Mouse (Mus musculus) ovary, postnatal 36 days (tissue): ENCODE measurements at regions not wholly inside any gene's neighbourhood (a gene's known extent, or its start where the extent isn't known, plus 50 kb on each side); places are given as distances from the start of the nearest gene placed in this dataset.

Experiments used
- DNase-seq: peaks from one replicate; pipeline ENCODE4 v3.0.0; 2022; ENCODE audit warnings: low spot score, mixed read lengths

DNA sequence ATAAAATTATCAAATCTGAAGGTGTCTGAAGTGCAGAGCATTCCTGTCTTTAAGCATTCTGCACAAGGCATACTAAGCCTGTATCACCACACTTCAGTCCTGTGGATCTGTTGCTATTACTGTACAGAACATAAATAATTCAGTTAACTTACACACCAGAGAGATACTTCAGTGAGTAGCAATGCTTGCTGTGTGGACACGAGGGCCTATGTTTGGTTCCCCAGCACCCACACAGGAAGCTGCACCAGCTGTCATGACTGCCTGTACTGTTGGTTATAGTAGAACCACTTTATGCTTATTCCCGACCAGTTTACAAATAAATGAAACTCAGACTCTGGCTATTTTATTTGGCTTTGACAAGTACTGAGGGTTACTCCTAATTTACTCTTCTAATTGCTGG lies 271.7 kb downstream of the Slc30a10 start:
- no peak for DNase-seq

GRCm38 (mm10) chr1:185726811-185727210 lies 272.2 kb downstream of the Slc30a10 start:
- DNase-seq = no peak

DNA sequence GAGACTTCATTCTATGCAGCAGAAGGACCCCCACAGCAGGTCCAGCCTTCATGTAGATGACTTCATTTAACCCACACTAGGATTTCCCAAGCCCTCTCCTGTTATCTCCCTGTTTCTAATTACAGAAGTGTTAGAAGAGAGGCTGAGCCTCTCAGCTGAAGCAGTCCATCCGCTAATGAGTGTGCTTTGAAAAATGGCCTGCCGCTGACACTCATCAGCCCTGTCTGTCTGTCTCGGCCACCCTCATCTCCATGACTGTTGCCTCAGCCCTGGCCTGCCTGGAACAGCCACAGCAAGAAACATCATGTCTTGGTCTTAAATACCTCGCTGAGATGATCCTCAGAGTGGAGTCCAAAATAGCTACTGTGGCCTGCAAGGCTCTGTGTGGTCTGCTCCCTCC lies 273.1 kb downstream of the Slc30a10 start:
- DNase-seq = no peak

DNA sequence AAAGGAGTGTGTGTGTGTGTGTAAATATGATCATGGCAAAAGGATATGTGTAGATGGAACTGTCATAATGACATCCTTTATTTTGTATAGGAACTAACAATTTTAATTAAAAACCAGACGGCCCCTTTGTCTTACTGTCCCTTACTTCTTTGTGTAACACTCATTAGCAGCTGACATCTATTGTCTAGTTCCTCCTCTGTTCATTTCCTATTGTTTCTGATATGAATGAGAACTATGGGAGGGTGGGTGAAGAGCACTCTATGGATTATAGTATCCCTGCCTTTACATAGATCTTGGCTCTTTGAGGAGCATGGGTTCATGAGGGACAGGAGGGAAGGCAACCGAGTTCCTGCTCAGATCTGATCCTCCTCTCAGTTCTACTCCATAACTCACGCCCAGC lies 273.8 kb downstream of the Slc30a10 start:
- DNase-seq = no peak

- no peak for DNase-seq
Observed at GRCm38 (mm10) chr1:185731062-185731461, 276.4 kb downstream of the Slc30a10 start.

DNA sequence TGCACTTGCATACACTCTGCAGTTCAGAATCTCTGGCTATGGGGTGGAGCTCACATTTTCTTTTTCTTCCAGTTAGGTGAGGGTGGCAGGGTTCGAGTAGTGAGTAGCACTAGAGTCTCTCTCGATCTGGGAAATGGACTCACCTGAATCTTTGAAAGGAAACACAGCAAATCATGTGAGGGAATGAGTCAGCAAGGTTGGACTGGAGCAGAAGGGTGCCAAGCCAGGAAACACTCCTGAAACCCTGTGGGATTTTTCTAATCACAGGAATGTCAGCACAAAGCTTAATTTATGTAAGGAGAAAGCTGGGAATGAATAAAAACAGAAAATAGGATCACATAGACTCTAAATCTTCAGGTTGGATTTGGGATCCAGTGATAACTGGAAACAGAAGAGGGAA lies 282.1 kb downstream of the Slc30a10 start:
- no peak for DNase-seq

DNA sequence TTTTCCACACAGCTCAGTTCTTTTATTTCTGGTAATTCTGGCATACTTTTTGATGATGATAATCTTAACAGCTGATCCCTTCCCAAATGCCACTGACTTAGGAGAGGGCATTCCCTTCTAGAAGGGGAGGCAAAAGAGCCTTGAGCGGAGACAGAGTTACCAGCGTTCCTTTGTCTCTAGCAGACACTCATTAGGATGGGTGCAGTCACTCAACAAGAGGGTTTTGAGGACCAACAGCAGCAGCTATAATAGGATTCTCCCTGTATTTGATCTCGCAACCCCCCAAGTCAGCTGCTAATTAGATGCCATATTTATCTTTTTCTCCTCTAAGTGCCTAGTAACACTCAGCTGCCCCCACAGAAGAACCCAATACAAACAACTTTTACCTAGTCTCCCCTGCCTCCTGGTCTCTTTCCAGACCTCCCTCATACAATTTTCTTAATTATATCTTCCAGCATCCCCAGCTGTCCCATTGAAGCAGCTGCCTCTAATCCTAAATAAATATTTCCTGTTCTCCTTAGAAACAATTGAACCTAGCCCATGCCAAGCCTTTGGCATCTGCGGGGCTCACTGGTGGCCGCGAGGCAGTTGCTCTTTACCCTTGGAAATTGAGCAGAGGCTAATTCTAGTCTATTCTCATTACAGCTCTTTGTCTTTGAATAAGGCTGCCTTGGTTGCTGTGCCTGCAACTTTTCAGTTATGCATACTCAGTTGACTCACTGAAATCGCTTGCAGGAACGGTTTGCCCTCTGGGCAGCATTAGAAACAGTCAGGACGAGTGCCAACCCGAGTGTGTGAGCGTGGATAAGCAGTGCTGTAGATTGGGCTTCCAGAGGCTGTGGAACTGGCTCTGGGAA lies 286.6 kb downstream of the Slc30a10 start:
- DNase-seq = no peak

GRCm38 (mm10) chr1:185749251-185749650 lies 294.6 kb downstream of the Slc30a10 start:
- DNase-seq = no peak

- DNase-seq = no peak
Observed at GRCm38 (mm10) chr1:185754486-185755290, 300.0 kb downstream of the Slc30a10 start.

DNA sequence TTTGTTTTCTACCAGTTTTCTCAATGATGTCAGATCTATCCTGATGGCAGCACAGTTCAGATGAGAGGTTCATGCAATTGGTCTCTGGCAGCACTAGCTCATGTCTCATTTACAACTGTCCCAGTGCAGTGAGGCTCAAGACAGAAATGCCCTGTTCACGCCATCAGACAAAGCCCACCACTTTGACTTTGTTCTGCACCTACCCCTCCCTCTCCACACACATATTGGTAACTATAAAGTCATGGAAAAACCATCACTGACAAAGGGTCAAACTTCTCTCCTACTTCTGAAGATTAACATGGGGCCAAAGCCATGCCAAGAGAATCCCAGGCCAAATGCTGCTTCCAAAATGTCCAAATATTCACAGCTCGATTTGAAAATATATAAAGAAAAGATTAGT lies 302.7 kb downstream of the Slc30a10 start:
- no peak for DNase-seq

DNA sequence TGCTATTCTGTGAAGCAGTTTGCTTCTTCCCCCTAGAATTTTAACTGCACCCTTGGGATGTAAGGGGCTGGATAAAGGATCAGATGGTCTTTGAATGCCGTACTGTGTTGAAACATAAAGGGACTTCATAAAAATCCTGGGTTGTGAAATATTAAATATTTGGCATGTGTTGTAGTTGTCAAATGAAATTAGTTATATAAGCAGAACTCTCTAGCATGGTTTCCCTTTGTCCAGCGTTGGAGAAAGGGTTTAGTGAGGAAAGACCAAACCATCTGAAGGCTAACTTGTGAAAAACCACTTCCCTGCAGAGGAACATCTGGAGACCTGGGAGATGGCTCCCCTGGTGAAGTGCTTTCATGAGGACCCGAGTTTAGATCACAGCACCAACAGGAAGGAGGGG lies 319.6 kb downstream of the Slc30a10 start:
- DNase-seq = no peak

GRCm38 (mm10) chr1:185779604-185780003 lies 325.0 kb downstream of the Slc30a10 start:
- DNase-seq = no peak

- no peak for DNase-seq
Observed at GRCm38 (mm10) chr1:185802156-185802555, 315.0 kb downstream of the Lyplal1 start.

DNA sequence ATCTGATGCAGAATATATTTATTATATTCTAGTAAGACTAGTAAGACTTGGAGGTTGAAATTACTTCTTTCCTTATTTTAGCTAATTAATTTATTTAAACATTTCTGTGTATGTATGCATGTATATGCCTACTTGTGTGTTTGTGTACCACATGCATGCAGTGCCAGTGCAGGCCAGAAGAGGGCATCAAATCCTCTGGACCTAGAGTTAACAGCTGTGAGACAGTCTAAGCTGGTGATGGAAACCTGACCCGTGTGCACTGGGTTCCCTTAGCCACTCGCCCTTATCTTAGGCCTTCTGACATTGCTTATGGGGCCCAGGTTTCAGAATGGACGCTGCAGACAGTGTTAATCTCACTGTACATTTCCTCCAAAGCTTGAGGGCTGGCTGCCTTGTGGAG lies 302.2 kb downstream of the Lyplal1 start:
- no peak for DNase-seq

- no peak for DNase-seq
Observed at GRCm38 (mm10) chr1:185819044-185819443, 298.1 kb downstream of the Lyplal1 start.

DNA sequence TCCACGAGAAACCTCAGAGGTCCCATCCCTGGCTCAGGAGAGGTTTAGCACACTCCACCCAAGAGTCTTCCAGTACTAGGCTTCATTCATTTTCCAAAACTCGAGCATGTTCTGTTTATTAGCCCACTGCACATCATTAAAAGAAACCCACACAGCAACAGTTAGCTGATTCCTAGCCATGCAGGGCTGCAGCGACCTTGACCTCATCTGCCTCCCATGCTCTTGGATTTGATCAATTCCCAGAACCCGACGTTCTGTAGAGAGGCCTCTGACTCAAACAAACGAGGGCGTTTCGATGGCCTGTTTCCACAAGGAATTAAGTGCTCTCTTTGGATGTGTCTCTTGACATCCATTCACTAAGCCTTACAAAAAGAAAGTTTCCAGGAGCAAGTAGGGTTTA lies 294.9 kb downstream of the Lyplal1 start:
- no peak for DNase-seq

DNA sequence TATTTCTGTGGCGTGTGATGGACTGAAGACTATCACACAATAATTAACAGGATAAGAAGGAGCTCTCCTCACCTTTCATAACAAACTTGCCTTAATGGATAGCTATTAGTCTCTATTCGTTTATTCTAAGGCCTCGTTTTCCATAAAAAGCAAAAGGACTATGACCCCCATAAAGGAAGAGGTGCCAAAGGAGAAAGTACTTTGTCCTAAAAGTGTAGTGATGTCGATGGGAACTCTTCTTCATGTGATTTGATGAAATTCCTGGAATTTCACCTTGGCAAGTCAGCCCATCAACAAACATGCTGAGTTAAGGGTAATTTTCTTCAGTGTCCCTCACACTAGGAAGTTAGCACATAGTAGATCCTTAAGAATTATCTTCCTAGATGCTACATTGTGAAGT lies 293.9 kb downstream of the Lyplal1 start:
- no peak for DNase-seq

GRCm38 (mm10) chr1:185823956-185824355 lies 293.2 kb downstream of the Lyplal1 start:
- no peak for DNase-seq

DNA sequence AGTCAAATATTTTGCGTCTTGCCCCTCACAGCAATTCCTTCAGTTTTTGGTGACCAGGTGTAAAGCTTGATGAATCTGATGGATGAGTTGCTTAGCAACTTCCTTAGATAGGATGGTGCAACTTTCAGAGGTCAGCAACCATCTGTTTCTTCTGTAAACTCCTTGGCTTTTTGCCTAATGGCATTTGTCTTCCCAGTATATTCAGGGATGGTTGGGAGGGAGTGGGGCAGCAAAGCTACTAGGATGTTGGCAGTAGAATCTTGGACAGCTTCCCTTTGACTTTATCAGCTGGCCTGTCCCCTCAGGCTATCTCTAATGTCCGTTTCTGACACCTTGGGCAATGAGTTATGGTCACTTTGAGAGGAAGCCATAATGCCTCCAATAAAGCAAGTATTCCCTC lies 289.1 kb downstream of the Lyplal1 start:
- DNase-seq = no peak

DNA sequence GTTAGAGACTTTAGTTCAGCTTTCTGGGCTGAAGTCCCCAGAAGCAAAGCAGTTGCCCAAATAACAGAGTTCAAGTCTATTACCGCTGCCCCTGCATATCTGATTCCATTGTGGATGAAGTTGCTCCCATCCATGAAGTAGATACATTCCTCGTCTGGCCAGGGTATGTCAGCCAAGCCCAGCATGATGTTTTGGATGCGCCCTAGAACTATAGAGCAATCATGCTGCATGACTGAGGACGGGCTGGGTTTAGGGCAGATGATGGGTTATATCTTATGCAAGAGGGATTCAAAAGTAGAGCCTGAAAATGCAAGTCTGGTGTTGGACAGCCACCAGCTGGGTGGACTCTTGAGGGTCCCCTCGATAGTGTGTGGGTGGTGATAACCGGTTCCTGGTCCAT lies 288.6 kb downstream of the Lyplal1 start:
- no peak for DNase-seq

DNA sequence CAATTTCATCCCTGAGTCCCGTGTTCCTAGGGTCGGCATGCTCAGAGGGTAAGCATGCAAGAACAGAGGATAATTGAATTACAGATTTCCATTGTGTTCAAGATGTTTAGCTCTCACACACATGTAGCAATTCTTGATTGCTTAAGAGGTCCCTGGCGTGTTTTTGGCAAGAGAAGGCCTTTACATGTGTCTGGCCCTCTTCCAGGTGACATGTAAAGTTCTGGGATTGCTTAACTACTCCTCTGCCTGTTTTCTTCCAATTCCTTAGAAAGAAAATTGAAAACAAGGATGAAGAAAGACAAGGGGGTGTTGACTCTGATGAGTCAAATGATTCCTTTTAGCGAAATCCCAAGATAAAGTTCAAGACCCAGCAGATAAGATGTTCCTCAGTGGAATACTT lies 285.1 kb downstream of the Lyplal1 start:
- no peak for DNase-seq

DNA sequence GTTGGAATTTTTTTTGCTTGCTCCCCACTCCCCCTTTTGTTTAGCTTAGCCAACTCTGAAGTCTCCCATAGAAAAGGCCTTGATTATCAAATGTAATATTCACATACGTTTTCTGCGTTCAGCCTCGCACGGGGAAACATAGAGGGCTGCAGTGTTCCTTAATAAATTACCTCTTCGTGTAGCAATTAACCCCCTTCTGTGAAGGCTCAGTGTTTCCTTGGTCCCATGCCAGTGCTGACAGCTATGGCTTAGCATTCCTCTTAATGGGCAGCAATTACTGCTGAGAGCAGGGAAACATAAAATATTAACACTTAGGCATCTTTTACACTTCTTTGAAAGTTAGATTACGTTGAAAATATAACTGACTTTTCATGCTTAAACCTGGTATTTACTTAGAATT lies 282.9 kb downstream of the Lyplal1 start:
- no peak for DNase-seq

DNA sequence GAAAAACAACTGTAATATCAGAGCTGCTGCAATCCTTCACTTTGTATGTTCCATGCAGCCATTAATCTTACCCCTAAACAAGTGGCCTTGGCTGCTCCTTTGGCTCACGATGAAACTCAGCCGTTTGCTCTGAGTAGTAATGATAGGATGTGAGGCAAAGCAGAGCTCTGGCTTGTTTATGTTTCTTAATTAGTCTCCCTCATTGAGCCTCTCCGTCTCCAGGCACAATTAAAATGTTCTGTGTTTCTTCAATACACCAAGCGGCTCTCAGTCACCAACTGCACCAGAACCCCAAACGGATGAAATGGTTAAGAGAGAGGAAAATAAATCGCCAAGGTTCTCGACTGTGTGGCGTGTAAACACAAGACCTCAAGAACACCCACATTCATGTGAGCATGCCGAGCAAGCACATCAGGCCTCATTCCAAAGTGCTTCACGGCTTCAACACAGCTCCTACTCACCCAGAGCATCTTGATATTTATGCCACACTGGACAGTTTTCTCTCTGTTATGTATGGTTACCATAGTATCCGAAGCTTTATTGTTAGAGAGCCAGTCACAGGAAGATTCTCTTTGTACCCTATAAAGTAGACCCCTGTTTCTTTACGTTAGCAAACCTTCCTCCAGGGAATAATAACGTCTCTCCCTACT lies 280.4 kb downstream of the Lyplal1 start:
- no peak for DNase-seq
